Mouse (Mus musculus) layer of hippocampus, postnatal 14 days (tissue): Measurements from ENCODE around the gene Slc6a11. TPM values are rescaled to one million over a fixed set of nuclear protein-coding genes. Genes with fewer than 3 reads are reported as not detected.

Experiments used
- total RNA-seq, 2 experiments: library from RNA; stranded (reverse); gene quantifications; 2 replicates each; pipeline ENCODE4 v1.2.3; 2021

The Slc6a11 gene
- total RNA-seq, 2 experiments from 2014 or later = 133 to 148 TPM

Other genes with a start within 250 kb of the Slc6a11 start
- 100 to 1,000 TPM; 310 to 322 TPM for gene Atp2b2, start 88.6 kb upstream of the Slc6a11 start, total RNA-seq
- 100 to 1,000 TPM; 330 to 335 TPM for gene Slc6a1, start 151.4 kb downstream of the Slc6a11 start, total RNA-seq